Mouse (Mus musculus): ENCODE data around the gene Kansl1.

DNA sequence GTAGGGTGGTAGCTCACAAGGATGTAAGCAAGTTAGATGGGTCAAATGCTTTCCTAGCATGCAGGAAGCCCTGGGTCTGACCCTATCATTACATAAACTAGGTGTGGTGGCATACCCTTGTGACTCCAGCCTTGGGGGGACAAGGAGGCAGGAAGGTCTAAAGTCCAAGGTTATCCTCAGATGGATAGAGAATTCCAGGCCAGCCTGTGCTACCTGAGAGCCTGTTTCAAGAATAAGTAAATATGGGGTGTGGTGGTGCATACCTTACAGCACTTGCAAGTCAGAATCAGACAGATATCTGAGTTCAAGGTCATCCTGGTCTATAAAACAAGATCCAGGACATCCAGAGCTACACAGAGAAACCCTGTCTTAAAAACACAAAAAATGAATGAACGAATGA, 141.2 kb downstream of the Kansl1 start:
- TF ChIP-seq POLR2A (IDR thresholded peaks at IDR 0.05; ENCODE audit: low read depth, low read length) (no peak), CTCF (IDR thresholded peaks at IDR 0.05; ENCODE audit: extremely low read depth, insufficient read length, insufficient replicate concordance, low read depth, low read length) (no peak)
